Mouse (Mus musculus): ENCODE measurements around the gene Rnf2.

Gene Rnf2

GRCm38 (mm10) chr1:151500531-151501361, at the start of gene Rnf2:
Rnf2 (minus strand) TSS chr1:151500955.
- DNase-seq, result peak; percentile 90

GRCm38 (mm10) chr1:151549794-151550193, 49.0 kb upstream of the Rnf2 start:
- no peak for DNase-seq

GRCm38 (mm10) chr1:151548896-151549610, 48.3 kb upstream of the Rnf2 start:
- DNase-seq, result no peak

- DNase-seq, result no peak
These were observed 44.8 kb upstream of the Rnf2 start for GRCm38 (mm10) chr1:151545571-151545970.

GRCm38 (mm10) chr1:151544581-151544980, 43.8 kb upstream of the Rnf2 start:
- DNase-seq, result no peak

- no peak for DNase-seq
These were observed 43.2 kb upstream of the Rnf2 start for GRCm38 (mm10) chr1:151543796-151544477.

GRCm38 (mm10) chr1:151526701-151527100, 25.9 kb upstream of the Rnf2 start:
- peak; percentile 16 for DNase-seq

- no peak for DNase-seq
These were observed 17.0 kb upstream of the Rnf2 start for GRCm38 (mm10) chr1:151517571-151518250.

GRCm38 (mm10) chr1:151516871-151517270, 16.1 kb upstream of the Rnf2 start:
- DNase-seq, result no peak

GRCm38 (mm10) chr1:151515733-151516132, 15.0 kb upstream of the Rnf2 start:
- DNase-seq, result no peak

GRCm38 (mm10) chr1:151514119-151514518, 13.4 kb upstream of the Rnf2 start:
- DNase-seq, result peak; percentile 36

GRCm38 (mm10) chr1:151510811-151511210, 10.1 kb upstream of the Rnf2 start:
- DNase-seq, result no peak

- peak; percentile 44 for DNase-seq
These were observed 797 bp downstream of the Rnf2 start for GRCm38 (mm10) chr1:151499815-151500501.

GRCm38 (mm10) chr1:151498381-151498780, 2.4 kb downstream of the Rnf2 start:
- no peak for DNase-seq

GRCm38 (mm10) chr1:151497942-151498341, 2.8 kb downstream of the Rnf2 start:
- no peak for DNase-seq

GRCm38 (mm10) chr1:151497028-151497427, 3.7 kb downstream of the Rnf2 start:
- DNase-seq, result no peak

GRCm38 (mm10) chr1:151495635-151496285, 5.0 kb downstream of the Rnf2 start:
- DNase-seq, result no peak

- DNase-seq, result no peak
These were observed 6.0 kb downstream of the Rnf2 start for GRCm38 (mm10) chr1:151494711-151495110.

GRCm38 (mm10) chr1:151493826-151494225, 6.9 kb downstream of the Rnf2 start:
- no peak for DNase-seq

- DNase-seq, result no peak
These were observed 8.3 kb downstream of the Rnf2 start for GRCm38 (mm10) chr1:151492419-151492818.

GRCm38 (mm10) chr1:151489806-151490205, 10.9 kb downstream of the Rnf2 start:
- DNase-seq, result no peak

GRCm38 (mm10) chr1:151484754-151485153, 16.0 kb downstream of the Rnf2 start:
- DNase-seq, result no peak

Measured in right cerebral cortex, adult 18-20 months (tissue).